Mouse (Mus musculus): ENCODE measurements around the gene 2610021A01Rik.
"Not testable (repeated sequence)": the region's sequence is repeated elsewhere in the genome, so short reads cannot be mapped to it uniquely, and the experiment has no call there.

DNA sequence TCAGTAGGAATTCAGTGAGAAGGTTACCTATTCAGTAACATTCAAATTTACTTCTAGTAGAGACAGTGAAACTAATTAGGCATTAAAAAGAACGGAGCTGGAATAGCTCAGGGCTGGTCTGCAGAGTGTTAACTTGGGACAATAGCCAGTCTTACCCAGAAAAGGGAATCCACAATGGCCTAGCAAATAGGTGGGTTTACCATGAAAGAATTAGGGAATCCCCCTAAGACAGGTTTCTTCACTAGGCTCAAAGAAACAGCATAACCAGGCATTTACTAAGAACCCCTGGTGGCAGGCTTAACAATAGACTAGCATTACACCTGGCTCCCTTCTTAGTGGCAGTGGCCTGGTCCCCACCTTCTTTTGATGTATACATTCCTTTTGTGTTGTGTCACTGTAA is 75.3 kb downstream of the 2610021A01Rik start:
- TF ChIP-seq GATA1, TAL1 (IDR thresholded peaks at IDR 0.05; ENCODE audit: low read length): not testable (repeated sequence)
